Mouse (Mus musculus): ENCODE data around the gene Rapgef6.

GRCm38 (mm10) chr11:54597902-54598447 lies 75.3 kb downstream of the Rapgef6 start:
- TF ChIP-seq CTCF (IDR thresholded peaks at IDR 0.05; ENCODE audit: extremely low read depth, insufficient read depth, low read length), result no peak
- TF ChIP-seq POLR2A (IDR thresholded peaks at IDR 0.05; ENCODE audit: extremely low read depth, insufficient read depth, low read length), result no peak

All from cortical plate, adult 2 months (tissue).